Mouse (Mus musculus) stomach, postnatal 0 days (tissue): ENCODE results near the gene Phactr1. TPM values are rescaled to one million over a fixed set of nuclear protein-coding genes. Genes with fewer than 3 reads are reported as not detected.
A peak's percentile ranks its signal among the peaks of the same experiment; 100 is the strongest.

ENCODE experiments used
- ATAC-seq: fragments of 200-750 bp; cut with Nextera tagmentation; 2 replicates; pipeline ENCODE4 v1.8.0; 2017; ENCODE audit not compliant: low FRiP score, low TSS enrichment
- DNase-seq: peaks from one replicate; pipeline ENCODE4 v3.0.0-alpha.2; 2016; ENCODE audit warnings: low spot score
- H3K27ac ChIP-seq: fragments of 300-500 bp; sonication (generic); replicated peaks from 2 replicates; pipeline ENCODE4 v1.5.1; 2014; ENCODE audit warnings: mild to moderate bottlenecking, control low read depth
- H3K27me3 ChIP-seq: fragments of 300-500 bp; sonication (generic); 2 replicates; pipeline ENCODE4 v1.6.1; 2014; ENCODE audit warnings: low read length; ENCODE audit not compliant: control insufficient read depth, insufficient read depth
- H3K36me3 ChIP-seq: fragments of 300-500 bp; sonication (generic); 2 replicates; pipeline ENCODE4 v1.6.1; 2014; ENCODE audit warnings: low read length, mixed read lengths; ENCODE audit not compliant: control insufficient read depth, insufficient read depth
- H3K4me1 ChIP-seq: fragments of 300-500 bp; sonication (generic); replicated peaks from 2 replicates; pipeline ENCODE4 v1.6.1; 2014; ENCODE audit warnings: antibody characterized with exemption; ENCODE audit not compliant: control insufficient read depth, insufficient read depth
- H3K4me2 ChIP-seq: fragments of 300-500 bp; sonication (generic); replicated peaks from 2 replicates; pipeline ENCODE4 v1.6.1; 2014; ENCODE audit warnings: low read depth, mild to moderate bottlenecking, control low read depth, moderate library complexity
- H3K4me3 ChIP-seq: fragments of 300-500 bp; sonication (generic); 2 replicates; pipeline ENCODE4 v1.5.1; 2014; ENCODE audit warnings: low read depth, low read length, control low read depth
- H3K9ac ChIP-seq: fragments of 300-500 bp; sonication (generic); 2 replicates; pipeline ENCODE4 v1.6.1; 2014; ENCODE audit warnings: mild to moderate bottlenecking, low read length, control low read depth, mixed read lengths
- H3K9me3 ChIP-seq: fragments of 300-500 bp; sonication (generic); 2 replicates; pipeline ENCODE4 v1.6.1; 2016; ENCODE audit warnings: low read length; ENCODE audit not compliant: control insufficient read depth
- CTCF ChIP-seq: IDR thresholded peaks from 2 replicates; pipeline ENCODE4 v1.5.1; 2016; ENCODE audit warnings: antibody characterized with exemption, low read depth, mild to moderate bottlenecking, moderate library complexity
- EP300 ChIP-seq: optimal IDR thresholded peaks from 2 replicates; pipeline ENCODE3; 2016; ENCODE audit warnings: antibody characterized with exemption
- WGBS: fragments of 180-500 bp; shearing (Covaris S2); extraction: QIAGEN DNeasy Blood & Tissue Kit; methylation state at CpG from one replicate; pipeline ENCODE4 v1.1.7; 2014; 5-methylcytosine and 5-hydroxymethylcytosine counted together
- polyA plus RNA-seq: library from polyadenylated mRNA; unstranded; fragments of >200 nt; fragmentation: Nextera tagmentation; extraction: Ambion mirVana; gene quantifications from 2 replicates; pipeline ENCODE4 v1.2.1, GENCODE M21; 2015

Phactr1 gene
- polyA plus RNA-seq, 1 experiment from 2014 or later: 5.6 TPM

GRCm38 (mm10) chr13:43130161-43130560, 449.7 kb downstream of the Phactr1 start:
- Histone ChIP-seq H3K4me1 (no peaks in the 10 kb centered on the region), H3K27ac (no peak overlapping the region), H3K4me2 (no peak overlapping the region), H3K4me3 (no peak overlapping the region), H3K9ac (no peak overlapping the region), H3K27me3 (no peaks in the 10 kb centered on the region), H3K36me3 (no peaks in the 10 kb centered on the region), H3K9me3 (no peaks in the 10 kb centered on the region)
- TF ChIP-seq EP300 (no peak), CTCF (no peak)
- WGBS: 72% methylated on average over 6 of the region's 6 CpGs
- no peak for ATAC-seq
- no peak for DNase-seq

GRCm38 (mm10) chr13:43131741-43132191, 451.3 kb downstream of the Phactr1 start:
- Histone ChIP-seq H3K27me3 (no peaks in the 10 kb centered on the region), H3K9me3 (no peaks in the 10 kb centered on the region), H3K4me2 (no peak overlapping the region), H3K4me3 (no peak overlapping the region), H3K9ac (no peak overlapping the region), H3K27ac (peak overlapping the region; percentile 61), H3K36me3 (no peaks in the 10 kb centered on the region), H3K4me1 (no peaks in the 10 kb centered on the region)
- 47% methylated on average over 10 of the region's 10 CpGs for WGBS
- ATAC-seq (peak; percentile 55; the same call in 1 of the 2 replicates), DNase-seq (no peak)
- TF ChIP-seq CTCF: no peak
- TF ChIP-seq EP300: no peak

DNA sequence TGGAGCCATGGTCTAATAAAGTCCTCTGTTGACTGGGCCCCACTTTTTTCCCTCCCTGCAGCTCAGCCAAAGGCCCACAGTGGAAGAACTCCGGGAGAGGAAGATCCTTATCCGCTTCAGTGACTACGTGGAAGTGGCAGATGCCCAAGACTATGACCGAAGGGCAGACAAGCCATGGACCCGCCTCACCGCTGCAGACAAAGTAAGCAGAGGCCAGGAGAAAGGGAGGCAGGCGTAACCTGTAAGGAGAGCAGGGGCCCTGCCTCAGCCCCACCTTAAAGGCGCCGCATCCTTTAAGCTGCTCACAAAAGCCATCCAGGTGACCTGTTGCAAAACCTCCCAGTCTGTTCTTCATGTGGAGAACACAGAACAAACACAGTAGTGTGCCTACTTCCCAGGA, 452.4 kb downstream of the Phactr1 start:
- 61% methylated on average over 9 of the region's 9 CpGs for WGBS

GRCm38 (mm10) chr13:43133400-43133799, 453.0 kb downstream of the Phactr1 start:
- Histone ChIP-seq H3K9ac (no peak overlapping the region), H3K4me3 (no peak overlapping the region), H3K9me3 (no peaks in the 10 kb centered on the region), H3K27me3 (no peaks in the 10 kb centered on the region), H3K36me3 (no peaks in the 10 kb centered on the region), H3K4me1 (no peaks in the 10 kb centered on the region), H3K4me2 (no peak overlapping the region), H3K27ac (no peak overlapping the region)
- ATAC-seq (no peak), DNase-seq (no peak)
- 73% methylated on average over 7 of the region's 7 CpGs for WGBS
- TF ChIP-seq EP300 (no peak), CTCF (no peak)

More for the DNA sequence above, 452.4 kb downstream of the Phactr1 start:
- no peaks in the 10 kb centered on the region for H3K27me3 ChIP-seq
- TF ChIP-seq EP300 (no peak), CTCF (no peak)
- no peaks in the 10 kb centered on the region for H3K4me1 ChIP-seq
- H3K4me2 ChIP-seq: no peak overlapping the region
- DNase-seq (peak; percentile 38), ATAC-seq (peak; percentile 63; the same call in 1 of the 2 replicates)
- no peak overlapping the region for H3K9ac ChIP-seq
- H3K27ac ChIP-seq: no peak overlapping the region
- H3K36me3 ChIP-seq: no peaks in the 10 kb centered on the region
- H3K4me3 ChIP-seq: no peak overlapping the region
- H3K9me3 ChIP-seq: no peaks in the 10 kb centered on the region

- no peak overlapping the region for H3K9ac ChIP-seq
Measured at GRCm38 (mm10) chr13:43134468-43134867, 454.0 kb downstream of the Phactr1 start.

GRCm38 (mm10) chr13:43144720-43145418, 464.4 kb downstream of the Phactr1 start:
- 72% methylated on average over 7 of the region's 7 CpGs for WGBS
- Histone ChIP-seq H3K4me3 (no peak overlapping the region), H3K4me1 (no peaks in the 10 kb centered on the region), H3K27me3 (no peaks in the 10 kb centered on the region), H3K9ac (no peak overlapping the region), H3K4me2 (no peak overlapping the region), H3K9me3 (no peaks in the 10 kb centered on the region), H3K36me3 (no peaks in the 10 kb centered on the region), H3K27ac (no peak overlapping the region)
- no peak for ATAC-seq
- no peak for DNase-seq
- TF ChIP-seq EP300: no peak
- no peak for TF ChIP-seq CTCF

More at GRCm38 (mm10) chr13:43134468-43134867, 454.0 kb downstream of the Phactr1 start:
- no peaks in the 10 kb centered on the region for H3K4me1 ChIP-seq
- no peaks in the 10 kb centered on the region for H3K36me3 ChIP-seq
- no peak for ATAC-seq
- H3K4me2 ChIP-seq: no peak overlapping the region
- H3K4me3 ChIP-seq: no peak overlapping the region
- DNase-seq: no peak
- WGBS: 34% methylated on average over 4 of the region's 4 CpGs
- no peaks in the 10 kb centered on the region for H3K9me3 ChIP-seq
- H3K27ac ChIP-seq: no peak overlapping the region
- no peaks in the 10 kb centered on the region for H3K27me3 ChIP-seq
- TF ChIP-seq EP300: no peak
- no peak for TF ChIP-seq CTCF
